Mouse (Mus musculus) macrophage (primary cell): ENCODE measurements around the gene Plac1. TPM values are rescaled to one million over a fixed set of nuclear protein-coding genes. Genes with fewer than 3 reads are reported as not detected.
"Not testable (repeated sequence)": the region's sequence is repeated elsewhere in the genome, so short reads cannot be mapped to it uniquely, and the experiment has no call there.

ENCODE experiments used
- H3K27ac ChIP-seq: fragments of 350-480 bp; formaldehyde crosslinking; 2 replicates; pipeline ENCODE4 v1.9.0; 2021
- H3K36me3 ChIP-seq: fragments of 350-480 bp; formaldehyde crosslinking; 2 replicates; pipeline ENCODE4 v1.9.0; 2021; ENCODE audit errors: inconsistent target
- H3K4me3 ChIP-seq: fragments of 350-480 bp; formaldehyde crosslinking; 2 replicates; pipeline ENCODE4 v1.9.0; 2021; ENCODE audit errors: inconsistent target
- H3K79me2 ChIP-seq: fragments of 350-480 bp; formaldehyde crosslinking; 2 replicates; pipeline ENCODE4 v1.9.0; 2021; ENCODE audit errors: inconsistent target
- WGBS: methylation state at CpG from one replicate; pipeline ENCODE4 v1.1.7; 2026; ENCODE audit warnings: inconsistent platforms; ENCODE audit not compliant: missing documents; 5-methylcytosine and 5-hydroxymethylcytosine counted together
- polyA plus RNA-seq: library from polyadenylated mRNA; stranded (reverse); fragments of 250-400 nt; gene quantifications from 3 replicates; pipeline ENCODE4 v1.2.4, GENCODE M21; 2018; ENCODE audit warnings: inconsistent platforms

Plac1 gene
- polyA plus RNA-seq, 1 experiment from 2014 or later = not detected

- WGBS = 94% methylated on average over 10 of the region's 11 CpGs
- H3K36me3 ChIP-seq = no peaks in the 10 kb centered on the region
These were observed 214.3 kb downstream of the Plac1 start for GRCm38 (mm10) chrX:53025471-53026223.

GRCm38 (mm10) chrX:53024268-53024667, 215.6 kb downstream of the Plac1 start:
- H3K4me3 ChIP-seq, H3K79me2 ChIP-seq, H3K36me3 ChIP-seq, H3K27ac ChIP-seq: not testable (repeated sequence)
- WGBS = 15% methylated on average over 3 of the region's 3 CpGs

More at GRCm38 (mm10) chrX:53025471-53026223, 214.3 kb downstream of the Plac1 start:
- Histone ChIP-seq H3K27ac (no peak overlapping the region), H3K4me3 (no peak overlapping the region), H3K79me2 (no peaks in the 10 kb centered on the region)

GRCm38 (mm10) chrX:53023021-53023420, 216.9 kb downstream of the Plac1 start:
- Histone ChIP-seq H3K79me2 (no peaks in the 10 kb centered on the region), H3K4me3 (no peak overlapping the region), H3K27ac (no peak overlapping the region), H3K36me3 (no peaks in the 10 kb centered on the region)
- 100% methylated on average over 2 of the region's 2 CpGs for WGBS

Other genes starting within 250 kb of the Plac1 start
- gene Fam122b, start 29.7 kb upstream of the Plac1 start, polyA plus RNA-seq = 3.9 to 7.6 TPM (median 7.3 TPM) in 3 replicates
- not detected in 3 replicates for gene Fam122c, start 33.3 kb upstream of the Plac1 start, polyA plus RNA-seq
- gene Mospd1, start 130.4 kb upstream of the Plac1 start, polyA plus RNA-seq = 13.4 to 22.1 TPM (median 21.4 TPM) in 3 replicates
- not detected in 3 replicates for gene Etd, start 194.8 kb upstream of the Plac1 start, polyA plus RNA-seq